Mouse (Mus musculus) left cerebral cortex, adult 8-10 months (tissue): ENCODE data around the gene Pi16. TPM values are rescaled to one million over a fixed set of nuclear protein-coding genes. Genes with fewer than 3 reads are reported as not detected.

Experiments
- DNase-seq, 2 experiments: peaks; one replicate each; pipeline ENCODE4 v3.0.0; 2022; ENCODE audit warnings: low spot score in 2 of 2
- total RNA-seq, 4 experiments: library from RNA; stranded (reverse); gene quantifications; 2 replicates each; pipeline ENCODE4 v1.2.4; 2022

Gene Pi16
- total RNA-seq, 4 experiments from 2014 or later = 1.2 to 1.6 (median 1.4) TPM

DNA sequence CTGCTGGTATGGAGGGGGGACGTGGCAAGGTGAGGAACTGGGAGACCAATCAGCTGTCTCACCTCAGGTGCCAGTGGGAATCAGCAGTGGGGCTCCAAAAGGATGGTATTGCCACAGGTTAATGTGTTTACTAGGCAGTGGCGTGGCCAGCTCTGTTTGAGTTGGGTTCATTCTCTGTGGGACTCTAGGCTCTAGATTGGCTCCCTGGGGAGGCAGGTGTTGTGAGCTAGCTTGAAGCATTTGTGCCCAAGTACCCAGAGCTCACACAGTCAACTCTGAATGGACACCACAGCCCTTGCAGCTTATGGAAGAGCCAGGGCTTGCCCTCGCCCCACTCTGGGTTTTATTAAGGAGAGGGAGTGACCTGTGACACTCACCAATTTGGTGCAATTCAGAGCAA is 13.6 kb upstream of the Pi16 start:
- DNase-seq = no peak

DNA sequence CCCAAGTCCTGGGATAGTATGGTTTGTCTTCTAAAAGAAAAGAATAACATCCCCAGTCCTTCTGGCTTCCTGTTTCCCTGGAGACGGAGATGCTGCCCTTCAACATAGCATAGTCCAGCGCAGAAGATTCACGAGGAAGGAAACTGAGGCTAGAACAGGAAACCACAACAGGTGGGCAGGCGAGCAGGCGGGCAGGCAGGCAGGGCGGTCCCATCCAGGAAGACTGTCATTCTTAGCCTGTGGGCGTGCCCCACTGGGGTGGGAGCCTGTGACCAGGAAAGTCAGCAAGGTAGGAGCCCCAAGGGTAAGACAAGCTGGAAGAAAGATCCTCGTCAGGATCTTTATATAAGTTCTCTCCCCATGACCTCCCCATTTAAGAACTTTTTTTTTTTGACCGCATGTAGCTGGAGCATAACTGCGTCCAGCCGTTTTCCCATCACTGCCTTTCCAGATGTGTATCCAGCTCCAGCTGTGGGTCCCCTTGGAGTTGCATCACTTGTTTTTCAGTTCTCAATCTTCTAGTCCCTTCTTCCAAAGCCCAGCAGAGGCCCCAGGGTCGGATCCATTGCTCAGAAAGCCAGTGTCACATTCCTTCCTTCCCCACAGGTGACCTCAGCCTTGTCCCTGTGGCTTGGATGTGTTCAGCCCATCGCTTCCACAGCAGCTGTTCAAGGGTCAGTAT is 13.0 kb upstream of the Pi16 start:
- DNase-seq = no peak

DNA sequence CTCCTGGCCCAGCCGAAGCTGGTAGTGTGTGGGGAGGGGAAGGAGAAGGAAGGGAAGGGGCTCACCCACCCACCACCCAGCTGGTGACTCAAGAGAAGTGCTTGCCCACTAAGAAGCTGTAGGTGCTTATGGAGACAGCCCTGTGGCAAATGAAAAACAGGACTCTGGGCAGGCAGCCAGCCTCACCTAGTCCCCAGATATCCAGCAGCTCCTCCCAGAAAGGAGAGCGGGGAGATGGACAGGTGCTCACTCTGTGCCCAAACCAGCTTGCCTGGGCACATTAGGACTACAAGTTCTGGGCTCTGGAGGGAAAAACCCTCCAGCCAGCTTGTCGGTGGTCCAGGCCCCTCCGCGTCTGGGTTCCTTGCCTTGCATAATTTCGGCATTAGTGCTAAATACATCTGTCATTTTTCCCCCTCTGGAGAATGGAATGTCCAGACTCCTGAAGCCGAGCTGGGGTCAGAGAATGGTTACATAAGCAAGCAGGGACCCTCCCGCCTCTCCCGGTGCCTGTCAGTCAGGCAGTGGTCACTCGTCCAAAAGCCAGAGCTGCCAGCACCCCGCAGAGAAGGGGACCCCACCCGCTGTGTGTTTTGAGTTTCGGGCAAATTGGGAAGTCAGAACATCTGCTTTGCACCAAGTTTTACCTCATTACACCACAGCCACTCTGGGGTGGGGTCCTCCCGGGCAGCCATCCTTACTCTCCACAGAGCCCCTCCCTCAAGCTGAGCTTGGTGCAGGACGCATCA is 12.2 kb upstream of the Pi16 start:
- no peak for DNase-seq

DNA sequence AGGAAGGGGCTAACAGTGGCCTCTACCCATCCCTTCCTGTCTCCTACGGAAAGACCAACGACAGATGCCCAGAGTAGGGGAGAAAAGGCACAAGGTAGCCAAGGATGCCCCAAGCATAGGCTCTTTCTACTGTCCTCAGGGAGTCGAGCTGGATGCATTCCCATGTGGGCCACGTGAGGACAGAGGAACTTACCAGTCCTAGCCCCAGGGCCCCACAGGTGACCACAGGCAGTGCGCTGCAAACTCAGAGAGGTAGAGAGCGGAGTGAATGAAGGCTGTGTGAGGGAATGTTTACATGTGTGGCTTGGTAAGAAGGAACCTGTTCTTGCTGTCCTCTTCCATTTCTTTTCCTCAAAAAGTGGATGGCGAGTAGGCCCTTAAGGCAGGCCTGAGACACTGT is 11.6 kb upstream of the Pi16 start:
- no peak for DNase-seq

DNA sequence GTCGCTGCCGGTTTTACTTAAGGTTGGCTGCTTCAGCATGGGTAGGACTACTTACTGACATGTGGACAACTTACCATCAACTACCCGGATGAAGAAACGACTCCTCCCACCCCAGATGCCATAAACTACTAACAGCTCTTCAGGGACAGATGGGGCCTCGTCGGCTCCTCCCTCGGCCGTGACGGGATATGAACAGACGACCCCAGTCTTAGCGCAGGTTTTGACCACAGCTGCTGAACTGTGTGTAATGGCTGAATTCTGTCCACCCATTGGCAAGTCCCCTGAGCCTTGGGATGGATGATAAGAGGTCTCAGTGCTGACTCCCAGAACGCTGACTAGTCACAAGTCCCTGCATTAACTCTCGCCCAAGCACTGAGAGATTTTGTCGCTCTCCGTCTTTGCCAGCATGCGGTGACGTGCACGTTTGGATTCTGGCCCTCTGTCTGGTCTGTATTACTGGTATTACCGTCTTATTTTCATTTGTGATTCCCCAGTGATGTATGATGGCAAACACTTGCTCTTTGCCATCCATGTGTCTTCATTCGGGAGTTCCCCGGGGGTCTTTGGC is 7.3 kb upstream of the Pi16 start:
- DNase-seq = no peak

DNA sequence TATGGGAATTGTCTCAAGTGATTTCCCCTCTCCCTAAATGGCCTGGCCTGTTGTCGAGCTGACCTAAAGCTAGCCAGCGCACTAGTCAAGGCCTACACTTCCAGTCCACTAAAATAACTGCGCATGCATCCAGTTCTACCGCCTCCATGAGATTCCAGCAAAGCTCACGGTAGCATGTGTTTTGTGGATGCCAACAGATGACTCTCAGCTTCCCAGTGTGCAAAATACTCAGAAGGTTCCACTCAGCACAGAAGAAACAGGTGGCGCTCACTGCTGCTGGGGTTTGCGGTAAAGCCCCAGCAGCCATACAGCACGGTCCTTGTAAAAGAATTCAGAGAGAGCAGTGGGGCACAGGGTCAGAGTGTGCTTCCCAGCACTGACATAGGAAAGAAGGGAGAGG is 5.9 kb upstream of the Pi16 start:
- no peak for DNase-seq

DNA sequence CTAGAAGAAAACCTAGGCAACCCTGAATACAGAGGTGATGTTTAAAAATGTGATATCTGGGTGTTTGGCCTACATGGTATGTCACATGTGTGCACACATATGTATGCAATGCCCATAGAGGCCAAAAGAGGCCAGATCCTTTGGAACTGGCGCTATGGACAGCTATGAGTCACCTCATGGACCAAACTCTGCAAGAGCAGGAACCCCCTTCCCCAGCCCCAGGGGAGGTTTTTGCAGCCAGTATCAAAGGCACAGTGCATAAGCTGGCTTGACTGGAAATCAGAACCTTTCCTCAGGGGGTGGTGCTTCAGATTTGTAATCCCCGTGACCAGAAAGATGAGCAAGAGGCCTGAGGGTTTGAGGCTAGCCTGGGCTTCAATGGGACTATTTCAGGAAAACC is 5.4 kb upstream of the Pi16 start:
- DNase-seq = no peak

DNA sequence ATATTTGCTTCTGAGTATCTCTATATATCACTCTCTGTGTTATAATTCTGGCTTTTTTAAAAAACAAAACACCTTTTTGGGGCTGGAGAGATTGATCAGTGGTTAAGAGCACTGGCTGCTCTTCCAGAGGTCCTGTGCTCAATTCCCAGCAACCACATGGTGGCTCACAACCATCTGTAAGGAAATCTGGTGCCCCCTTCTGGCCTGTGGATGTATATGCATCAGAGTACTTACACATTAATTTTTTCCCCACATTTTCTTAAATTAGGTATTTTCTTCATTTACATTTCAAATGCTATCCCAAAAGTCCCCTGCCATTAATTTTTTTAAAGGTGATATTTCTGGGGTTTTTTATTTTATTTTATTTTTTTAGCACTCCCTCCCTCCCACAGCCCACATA is 4.2 kb upstream of the Pi16 start:
- DNase-seq = no peak

DNA sequence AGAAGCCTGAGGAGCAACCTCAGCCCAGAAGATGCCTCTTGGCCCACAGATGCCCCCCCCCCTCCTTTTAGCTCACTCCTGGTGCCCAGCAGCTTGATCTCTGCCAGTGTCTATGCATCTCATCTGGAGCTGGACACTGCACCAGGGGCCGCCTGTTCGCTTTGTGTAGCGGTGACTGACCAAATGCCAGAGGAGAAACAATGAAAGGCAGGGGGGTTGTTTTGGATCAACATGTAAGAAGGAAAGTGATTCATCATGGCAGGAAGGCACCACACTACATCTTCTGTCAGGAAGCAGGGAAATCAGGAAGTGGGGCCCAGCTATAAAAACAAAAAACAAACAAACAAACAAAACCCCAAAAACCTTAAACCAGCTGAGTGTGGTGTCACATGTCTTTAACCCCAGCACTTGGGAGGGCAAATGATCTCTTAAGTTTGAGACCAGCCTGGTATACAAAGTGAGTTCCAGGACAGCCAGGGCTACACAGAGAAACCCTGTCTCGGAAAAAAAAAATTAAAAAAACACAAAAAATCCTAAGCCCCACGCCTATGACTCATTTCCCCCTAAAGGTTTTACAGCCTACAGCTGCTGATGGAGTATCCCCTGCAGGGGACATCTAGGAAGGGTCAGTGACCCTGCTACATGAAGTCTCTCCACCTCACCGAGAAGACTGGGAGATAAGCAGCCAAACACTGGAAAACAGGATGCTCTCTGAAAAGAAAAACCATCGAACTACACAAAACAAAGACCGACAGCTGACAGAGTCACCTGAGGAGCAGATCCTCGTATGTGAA is 1.6 kb upstream of the Pi16 start:
- DNase-seq = no peak

DNA sequence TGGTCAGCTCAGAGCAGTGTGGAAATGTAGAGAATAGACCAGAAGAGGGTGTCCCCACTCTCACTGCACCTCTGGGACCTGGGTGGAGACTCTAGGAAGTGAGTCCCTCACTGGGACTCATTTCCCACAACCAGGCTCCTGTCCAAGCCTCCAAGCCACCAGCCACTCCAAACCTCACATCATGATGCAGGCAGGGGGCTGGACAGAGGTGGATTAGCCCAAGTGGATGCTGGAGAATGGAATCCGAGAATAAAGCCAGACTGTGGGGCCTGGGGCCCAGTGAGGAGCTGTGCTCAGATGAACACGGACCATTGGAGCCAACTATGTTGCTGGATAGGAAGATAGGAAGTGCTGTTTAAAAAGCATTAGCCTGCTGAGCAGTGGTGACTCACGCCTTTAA is 589 bp upstream of the Pi16 start:
- DNase-seq = no peak

DNA sequence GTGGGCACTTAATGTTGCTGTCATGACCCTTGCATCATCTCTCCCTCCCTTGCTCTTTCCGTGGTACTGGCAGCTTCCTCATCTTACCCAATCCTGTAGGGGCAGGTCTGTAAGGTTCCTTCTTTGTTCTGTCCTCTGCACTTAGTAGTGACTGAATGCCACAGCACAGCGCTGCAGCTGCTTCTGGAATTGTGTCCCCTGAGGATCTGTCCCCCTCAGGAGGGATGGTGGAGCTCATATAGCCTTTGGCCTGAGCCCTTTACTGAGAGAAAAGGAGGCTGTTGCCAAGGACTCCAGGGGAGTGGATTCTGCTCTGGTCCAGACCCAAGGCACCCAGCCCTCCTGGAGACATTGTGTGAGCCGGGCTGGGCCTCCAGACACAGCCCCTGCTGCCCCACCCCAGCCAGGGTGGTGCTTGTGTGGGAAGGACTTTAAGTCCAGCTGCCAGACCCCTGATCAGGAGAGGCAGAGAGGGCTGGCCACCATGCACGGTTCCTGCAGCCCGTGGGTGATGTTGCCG is 1.3 kb downstream of the Pi16 start:
- no peak for DNase-seq

DNA sequence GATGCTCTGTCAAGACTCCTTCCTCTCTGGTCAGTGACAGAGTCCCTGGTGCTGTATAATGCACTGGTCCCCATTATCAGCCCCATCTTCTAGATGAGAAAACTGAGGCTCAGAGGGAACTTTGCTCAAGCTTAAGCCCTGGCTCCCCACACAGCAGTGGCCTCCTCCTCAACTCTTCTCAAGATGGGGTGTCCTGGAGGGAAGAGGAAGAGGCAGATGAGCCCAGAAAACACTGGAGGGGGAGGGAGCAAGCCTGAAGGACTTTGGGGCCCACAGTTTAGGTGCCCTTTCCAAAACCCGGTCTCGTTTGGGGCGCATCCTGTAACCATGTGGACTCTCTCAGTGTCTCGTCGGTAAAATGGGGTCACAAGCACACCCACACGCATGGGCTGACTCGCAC is 2.0 kb downstream of the Pi16 start:
- DNase-seq = no peak

DNA sequence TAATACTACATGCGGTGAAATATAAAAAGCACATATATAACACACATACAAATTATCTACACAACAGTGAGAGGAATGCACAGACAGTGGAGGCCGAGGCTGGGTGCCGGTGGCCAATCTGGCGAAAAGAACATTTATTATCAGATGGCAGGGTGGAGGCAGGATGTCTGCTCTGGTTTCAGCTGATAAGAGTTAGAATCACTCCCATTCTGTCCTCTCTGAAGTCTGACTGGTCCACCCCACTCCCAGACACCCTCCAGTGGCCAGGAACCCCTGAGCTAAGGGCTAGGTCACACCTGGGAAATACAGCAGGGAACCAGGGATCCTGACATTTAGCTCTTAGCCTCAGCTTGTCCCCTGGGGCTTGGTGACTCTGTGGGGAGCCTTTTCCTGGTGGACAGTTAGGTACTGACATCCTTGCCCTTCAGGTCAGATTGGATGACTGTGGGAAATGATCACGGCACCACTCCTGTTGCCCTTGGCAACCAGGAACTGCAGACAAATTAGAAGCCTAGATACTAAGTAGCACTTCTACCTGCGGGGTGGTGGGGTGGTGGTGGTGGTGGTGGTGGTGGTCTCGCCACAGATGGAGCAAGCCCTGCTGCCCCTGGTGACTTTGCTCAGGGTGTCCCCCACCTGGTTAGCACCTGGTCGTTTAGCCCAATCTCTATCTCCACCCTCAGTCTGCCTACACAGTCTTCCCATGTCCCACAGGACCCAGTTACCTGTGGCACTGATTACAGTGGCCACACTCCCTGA is 2.6 kb downstream of the Pi16 start:
- DNase-seq = no peak

DNA sequence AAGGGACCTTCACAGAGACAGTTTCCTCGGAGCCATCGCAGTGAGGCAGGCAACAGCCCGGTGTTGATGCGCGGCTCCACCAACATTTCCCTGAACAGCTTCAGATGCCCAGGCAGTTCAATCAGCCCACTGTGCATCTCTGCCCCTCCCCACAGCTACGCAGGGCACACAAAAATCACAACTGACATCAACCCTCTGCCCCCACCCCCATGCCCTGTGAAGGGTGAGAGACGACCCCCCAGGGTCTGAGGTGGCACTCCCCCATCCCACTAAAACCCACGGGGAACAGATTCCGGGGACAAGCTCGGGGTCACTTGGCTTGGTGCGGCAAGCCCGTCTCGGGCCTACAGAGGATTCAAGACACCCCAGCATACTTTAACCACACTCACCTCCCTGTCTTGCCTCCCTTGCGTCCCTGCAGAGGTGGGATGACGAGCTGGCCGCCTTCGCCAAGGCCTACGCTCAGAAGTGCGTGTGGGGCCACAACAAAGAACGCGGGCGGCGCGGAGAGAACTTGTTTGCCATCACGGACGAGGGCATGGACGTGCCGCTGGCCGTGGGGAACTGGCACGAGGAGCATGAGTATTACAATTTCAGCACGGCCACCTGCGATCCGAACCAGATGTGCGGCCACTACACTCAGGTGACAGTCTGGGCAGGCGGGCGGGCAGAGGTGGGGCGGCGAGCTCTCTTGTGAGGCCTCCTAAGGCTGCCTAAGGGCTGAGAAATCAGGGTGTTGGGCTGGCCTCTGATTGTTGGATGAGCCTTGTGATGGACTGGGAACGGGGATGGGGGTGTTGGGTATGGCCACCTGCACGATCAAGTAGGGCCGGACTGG is 4.5 kb downstream of the Pi16 start:
- DNase-seq = no peak

DNA sequence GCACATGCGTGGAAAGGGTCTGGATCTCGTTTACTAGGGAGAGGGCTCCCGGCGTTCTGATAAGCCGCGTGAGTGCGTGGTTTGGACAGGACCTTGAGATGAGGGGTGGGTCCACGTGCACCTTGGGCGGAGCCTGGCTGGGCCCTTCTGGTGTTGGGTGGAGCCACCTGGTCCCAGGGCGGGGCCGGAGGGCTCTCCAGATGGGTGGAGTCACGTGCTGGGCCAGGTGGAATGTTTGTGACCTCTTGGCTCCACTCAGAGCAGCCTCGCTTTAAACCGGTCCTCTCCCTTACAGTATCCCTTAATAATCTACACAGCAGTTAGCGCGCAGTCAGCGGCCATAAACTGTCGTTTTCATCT is 5.1 kb downstream of the Pi16 start:
- DNase-seq = no peak

DNA sequence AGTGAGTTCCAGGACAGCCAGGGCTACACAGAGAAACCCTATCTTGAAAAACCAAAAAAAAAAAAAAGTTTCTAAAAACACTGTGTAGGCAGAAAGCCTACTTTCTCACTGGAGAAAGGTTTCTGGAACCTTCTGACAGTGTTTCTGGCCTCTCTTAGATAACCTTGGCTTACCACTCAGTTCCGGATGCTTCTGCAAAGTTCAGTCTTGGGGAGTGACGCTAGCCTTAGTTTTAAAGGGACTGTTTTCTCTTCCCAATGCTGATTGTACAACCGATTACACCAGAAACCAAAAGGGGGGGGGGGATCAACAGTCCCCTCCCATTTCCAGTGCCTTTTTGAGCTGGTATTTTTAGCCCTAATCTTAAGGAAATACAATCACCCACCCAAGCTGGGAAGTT is 6.1 kb downstream of the Pi16 start:
- DNase-seq = no peak

DNA sequence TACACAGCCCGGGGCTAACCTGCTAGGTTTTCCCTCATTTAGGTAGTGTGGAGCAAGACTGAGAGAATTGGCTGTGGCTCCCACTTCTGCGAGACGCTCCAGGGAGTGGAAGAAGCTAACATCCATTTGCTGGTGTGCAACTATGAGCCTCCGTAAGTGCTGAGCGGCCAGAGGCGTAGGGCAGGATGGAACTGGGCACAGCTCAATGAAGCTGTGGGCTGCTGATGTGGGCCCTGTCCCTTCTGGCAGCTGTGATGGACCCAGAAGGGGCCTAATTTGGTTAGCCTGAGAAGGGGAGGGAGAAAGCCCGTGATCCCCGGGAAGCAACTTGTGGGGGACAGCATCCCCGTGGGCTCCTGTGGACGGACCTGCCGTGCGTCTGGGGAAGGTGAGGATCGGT is 8.4 kb downstream of the Pi16 start:
- DNase-seq = no peak

DNA sequence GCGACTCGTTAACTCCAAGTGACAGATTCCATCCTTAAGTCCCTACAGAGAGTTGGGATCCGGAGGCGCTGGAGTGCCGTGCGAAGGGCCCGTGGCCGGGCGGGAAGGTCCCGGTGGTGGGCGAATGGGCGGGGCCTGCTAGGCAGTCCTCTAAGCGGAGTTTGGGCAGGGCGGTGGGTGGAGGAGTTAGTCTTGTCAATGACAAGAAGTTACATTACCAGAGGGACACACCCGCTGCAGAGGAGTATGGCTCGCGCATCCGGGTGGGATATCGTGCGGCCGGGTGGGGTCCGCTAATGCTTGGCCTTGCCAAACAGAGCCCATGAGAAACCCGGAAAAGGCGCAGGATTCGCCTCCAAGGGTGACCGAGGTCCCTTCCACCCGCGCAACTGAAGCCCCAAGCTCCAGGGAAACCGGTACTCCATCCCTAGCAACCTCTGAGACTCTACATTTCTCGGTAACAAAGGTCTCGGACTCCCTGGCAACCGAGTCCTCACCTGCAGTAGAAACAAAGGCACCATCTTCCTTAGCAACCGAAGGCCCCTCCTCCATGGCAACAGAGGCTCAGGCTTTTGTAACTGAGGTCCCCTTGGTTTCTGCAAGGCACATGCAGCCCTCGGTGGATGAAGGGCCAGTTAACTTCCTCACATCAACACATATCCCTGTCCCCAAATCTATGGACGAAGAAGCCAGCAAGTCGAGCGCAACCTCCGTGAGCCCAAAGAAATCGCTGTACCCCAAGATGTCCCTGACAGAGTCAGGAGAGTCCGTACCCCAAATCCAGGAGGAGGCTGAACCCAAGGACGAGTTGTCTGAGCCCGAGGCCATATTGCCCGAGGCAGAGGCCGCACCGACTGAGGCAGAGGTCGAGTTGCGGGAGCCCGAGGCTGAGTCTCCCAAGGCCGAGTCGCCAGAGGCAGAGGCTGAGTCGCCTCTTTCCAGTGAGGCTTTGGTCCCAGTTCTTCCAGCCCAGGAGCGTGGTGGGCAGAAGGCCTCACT is 9.3 kb downstream of the Pi16 start:
- no peak for DNase-seq

DNA sequence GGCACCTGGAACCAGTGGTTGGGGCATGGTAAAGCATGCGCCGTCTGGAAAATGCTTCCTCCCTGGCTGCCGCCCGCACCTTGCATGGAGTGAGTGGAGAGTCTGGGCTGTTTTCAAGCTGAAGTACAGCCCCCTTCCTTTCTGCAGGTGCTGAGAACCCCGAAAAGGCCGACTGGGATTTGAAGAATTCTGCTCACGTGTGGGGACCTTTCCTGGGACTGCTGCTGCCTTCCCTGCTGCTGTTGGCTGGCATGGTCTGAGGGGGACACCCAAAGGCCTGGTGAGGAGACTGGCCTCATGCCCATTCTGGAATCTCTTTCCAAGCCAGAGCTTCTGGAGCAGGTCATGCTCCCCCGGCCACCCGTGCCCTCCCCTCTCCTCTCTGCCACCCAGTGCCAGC is 10.2 kb downstream of the Pi16 start:
- no peak for DNase-seq
